Mouse (Mus musculus): ENCODE data around the gene Ism1. TPM values are rescaled to one million over a fixed set of nuclear protein-coding genes. Genes with fewer than 3 reads are reported as not detected.

Ism1 gene
- polyA plus RNA-seq, 2 experiments = 0.04 TPM; not detected in 1

DNA sequence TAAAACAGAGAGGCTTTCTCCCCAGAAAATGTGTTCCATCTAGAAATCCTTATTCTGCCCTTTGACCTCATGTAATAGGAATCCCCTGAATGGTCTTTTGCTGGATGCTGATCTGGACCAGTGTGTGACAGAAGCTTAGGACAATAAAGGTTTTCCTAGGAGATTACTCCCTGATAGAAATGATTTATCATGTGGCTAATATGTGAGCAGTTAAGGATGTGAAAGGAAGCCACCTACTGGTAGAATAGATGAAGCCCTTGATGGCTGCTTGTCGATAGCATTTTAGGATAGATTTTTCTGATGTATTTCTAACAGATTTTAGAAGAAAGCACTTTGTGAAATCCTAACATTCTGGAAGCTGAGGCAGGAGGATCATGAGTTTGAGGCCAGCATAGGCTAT is 64.4 kb downstream of the Ism1 start:
- Histone ChIP-seq H3K4me1 (replicated peaks; ENCODE audit: control insufficient read depth in 2 of 2, insufficient read depth in 2 of 2, low read length in 1 of 2) (no peaks in the 10 kb centered on the region), H3K4me3 (ENCODE audit: insufficient read depth in 1 of 2, low read depth in 2 of 2, low read length in 2 of 2) (no peak overlapping the region), H3K27me3 (ENCODE audit: control insufficient read depth, insufficient read depth, low read length) (no peaks in the 10 kb centered on the region), H3K9ac (replicated peaks) (no peak overlapping the region), H3K9me3 (ENCODE audit: control insufficient read depth, low read length) (no peaks in the 10 kb centered on the region), H3K27ac (no peak overlapping the region), H3K4me2 (ENCODE audit: low read depth) (no peak overlapping the region), H3K36me3 (replicated peaks; ENCODE audit: control insufficient read depth, insufficient read depth, low read depth) (no peaks in the 10 kb centered on the region)
- TF ChIP-seq EP300 (IDR thresholded peaks at IDR 0.05; ENCODE audit: low read depth) (no peak), CTCF (IDR thresholded peaks at IDR 0.05; ENCODE audit: low read depth) (no peak)
- ATAC-seq (ENCODE audit: insufficient read depth) = no peak
- 71% methylated on average over 1 of the region's 1 CpGs for WGBS (ENCODE audit: insufficient replicate concordance)
- no peak for DNase-seq (ENCODE audit: low read depth in 3 of 3, low spot score in 3 of 3)

GRCm38 (mm10) chr2:139757021-139757420 is 79.0 kb downstream of the Ism1 start:
- Histone ChIP-seq H3K4me3 (ENCODE audit: insufficient read depth in 1 of 2, low read depth in 2 of 2, low read length in 2 of 2) (no peak overlapping the region), H3K36me3 (replicated peaks; ENCODE audit: control insufficient read depth, insufficient read depth, low read depth) (no peaks in the 10 kb centered on the region), H3K9ac (replicated peaks) (no peak overlapping the region), H3K4me1 (replicated peaks; ENCODE audit: control insufficient read depth in 2 of 2, insufficient read depth in 2 of 2, low read length in 1 of 2) (no peaks in the 10 kb centered on the region), H3K27me3 (ENCODE audit: control insufficient read depth, insufficient read depth, low read length) (no peaks in the 10 kb centered on the region), H3K4me2 (ENCODE audit: low read depth) (no peak overlapping the region), H3K27ac (no peak overlapping the region), H3K9me3 (ENCODE audit: control insufficient read depth, low read length) (no peaks in the 10 kb centered on the region)
- no peak for TF ChIP-seq CTCF (IDR thresholded peaks at IDR 0.05; ENCODE audit: low read depth)
- no peak for TF ChIP-seq EP300 (IDR thresholded peaks at IDR 0.05; ENCODE audit: low read depth)
- DNase-seq (ENCODE audit: low read depth in 3 of 3, low spot score in 3 of 3) (no peak), ATAC-seq (ENCODE audit: insufficient read depth) (no peak)
- 62% methylated on average over 8 of the region's 8 CpGs for WGBS (ENCODE audit: insufficient replicate concordance)

- H3K4me1 ChIP-seq (replicated peaks; ENCODE audit: control insufficient read depth in 2 of 2, insufficient read depth in 2 of 2, low read length in 1 of 2) = no peaks in the 10 kb centered on the region
- H3K36me3 ChIP-seq (replicated peaks; ENCODE audit: control insufficient read depth, insufficient read depth, low read depth) = no peaks in the 10 kb centered on the region
- H3K9me3 ChIP-seq (ENCODE audit: control insufficient read depth, low read length) = no peaks in the 10 kb centered on the region
- DNase-seq (ENCODE audit: low read depth in 3 of 3, low spot score in 3 of 3) (no peak), ATAC-seq (ENCODE audit: insufficient read depth) (no peak)
- TF ChIP-seq EP300 (IDR thresholded peaks at IDR 0.05; ENCODE audit: low read depth) (no peak), CTCF (IDR thresholded peaks at IDR 0.05; ENCODE audit: low read depth) (no peak)
- H3K27ac ChIP-seq = no peak overlapping the region
- H3K9ac ChIP-seq (replicated peaks) = no peak overlapping the region
- no peaks in the 10 kb centered on the region for H3K27me3 ChIP-seq (ENCODE audit: control insufficient read depth, insufficient read depth, low read length)
- H3K4me2 ChIP-seq (ENCODE audit: low read depth) = no peak overlapping the region
- 71% methylated on average over 1 of the region's 1 CpGs for WGBS (ENCODE audit: insufficient replicate concordance)
- no peak overlapping the region for H3K4me3 ChIP-seq (ENCODE audit: insufficient read depth in 1 of 2, low read depth in 2 of 2, low read length in 2 of 2)
Measured at GRCm38 (mm10) chr2:139757456-139757855, 79.5 kb downstream of the Ism1 start.

DNA sequence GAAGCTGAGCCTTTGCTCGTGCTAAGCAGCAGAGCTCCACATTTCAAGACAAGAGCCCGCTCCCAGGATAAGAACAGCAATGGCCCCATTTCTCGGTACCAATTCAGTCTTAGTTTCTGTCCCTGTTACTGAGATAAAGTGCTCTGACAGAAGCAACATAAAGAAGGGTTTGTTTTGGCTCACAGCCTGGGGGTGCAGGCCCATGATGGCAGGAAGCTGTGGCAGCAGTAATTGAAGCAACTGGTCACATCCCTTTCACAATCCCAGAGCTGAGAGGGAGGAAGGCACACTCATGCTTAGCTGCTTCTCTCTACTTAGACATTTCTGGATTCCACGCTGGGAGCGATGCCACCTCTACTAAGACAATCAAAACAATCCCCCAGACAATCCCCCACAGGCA is 86.4 kb downstream of the Ism1 start:
- TF ChIP-seq CTCF (IDR thresholded peaks at IDR 0.05; ENCODE audit: low read depth) (no peak), EP300 (IDR thresholded peaks at IDR 0.05; ENCODE audit: low read depth) (no peak)
- Histone ChIP-seq H3K27ac (no peak overlapping the region), H3K4me3 (ENCODE audit: insufficient read depth in 1 of 2, low read depth in 2 of 2, low read length in 2 of 2) (no peak overlapping the region), H3K9ac (replicated peaks) (no peak overlapping the region), H3K27me3 (ENCODE audit: control insufficient read depth, insufficient read depth, low read length) (no peaks in the 10 kb centered on the region), H3K4me2 (ENCODE audit: low read depth) (no peak overlapping the region), H3K36me3 (replicated peaks; ENCODE audit: control insufficient read depth, insufficient read depth, low read depth) (no peaks in the 10 kb centered on the region), H3K9me3 (ENCODE audit: control insufficient read depth, low read length) (no peaks in the 10 kb centered on the region), H3K4me1 (replicated peaks; ENCODE audit: control insufficient read depth in 2 of 2, insufficient read depth in 2 of 2, low read length in 1 of 2) (no peaks in the 10 kb centered on the region)
- DNase-seq (ENCODE audit: low read depth in 3 of 3, low spot score in 3 of 3) = no peak
- ATAC-seq (ENCODE audit: insufficient read depth) = no peak
- WGBS (ENCODE audit: insufficient replicate concordance) = 45% methylated on average over 5 of the region's 5 CpGs

DNA sequence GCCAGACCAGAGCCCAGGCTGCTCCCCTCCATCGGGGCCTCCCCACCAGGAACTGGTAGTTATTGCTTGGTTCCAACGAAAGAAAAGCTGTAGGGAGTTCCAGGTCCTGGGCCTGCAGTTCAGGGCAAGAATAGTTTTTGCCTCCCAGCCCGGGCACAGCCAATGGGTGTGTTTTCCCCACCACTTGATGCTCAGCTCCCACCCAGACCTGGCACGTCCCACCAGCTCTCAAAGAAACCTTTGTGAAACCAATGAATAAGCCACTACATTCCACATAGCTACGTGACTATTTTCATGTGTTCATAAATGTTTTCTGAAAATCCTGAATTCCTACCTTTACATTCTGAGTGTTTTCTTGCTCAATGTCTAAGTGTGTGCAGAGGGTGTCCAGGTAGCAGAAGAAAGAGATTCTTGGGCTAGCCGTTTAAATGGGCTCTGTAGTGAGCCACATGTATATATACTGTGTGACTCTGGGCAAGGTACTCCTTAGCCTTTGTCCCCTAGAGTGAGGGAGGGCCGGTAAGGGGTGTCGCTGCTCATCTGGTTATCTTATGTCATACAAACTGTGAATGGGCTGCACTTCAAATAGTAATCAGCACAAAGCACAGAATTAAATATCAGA is 97.1 kb downstream of the Ism1 start:
- H3K9ac ChIP-seq (replicated peaks) = no peak overlapping the region
- no peaks in the 10 kb centered on the region for H3K4me1 ChIP-seq (replicated peaks; ENCODE audit: control insufficient read depth in 2 of 2, insufficient read depth in 2 of 2, low read length in 1 of 2)
- H3K4me3 ChIP-seq (ENCODE audit: insufficient read depth in 1 of 2, low read depth in 2 of 2, low read length in 2 of 2) = no peak overlapping the region
- no peaks in the 10 kb centered on the region for H3K36me3 ChIP-seq (replicated peaks; ENCODE audit: control insufficient read depth, insufficient read depth, low read depth)
- DNase-seq (ENCODE audit: low read depth in 3 of 3, low spot score in 3 of 3) (no peak), ATAC-seq (ENCODE audit: insufficient read depth) (no peak)
- no peak overlapping the region for H3K4me2 ChIP-seq (ENCODE audit: low read depth)
- 59% methylated on average over 8 of the region's 8 CpGs for WGBS (ENCODE audit: insufficient replicate concordance)
- H3K27ac ChIP-seq = no peak overlapping the region
- TF ChIP-seq CTCF (IDR thresholded peaks at IDR 0.05; ENCODE audit: low read depth) (no peak), EP300 (IDR thresholded peaks at IDR 0.05; ENCODE audit: low read depth) (no peak)
- H3K9me3 ChIP-seq (ENCODE audit: control insufficient read depth, low read length) = no peaks in the 10 kb centered on the region
- H3K27me3 ChIP-seq (ENCODE audit: control insufficient read depth, insufficient read depth, low read length) = no peaks in the 10 kb centered on the region
